Mouse (Mus musculus): Measurements from ENCODE around the gene 1700022I11Rik.
"Not testable (repeated sequence)": the region's sequence is repeated elsewhere in the genome, so short reads cannot be mapped to it uniquely, and the experiment has no call there.

The 1700022I11Rik gene

DNA sequence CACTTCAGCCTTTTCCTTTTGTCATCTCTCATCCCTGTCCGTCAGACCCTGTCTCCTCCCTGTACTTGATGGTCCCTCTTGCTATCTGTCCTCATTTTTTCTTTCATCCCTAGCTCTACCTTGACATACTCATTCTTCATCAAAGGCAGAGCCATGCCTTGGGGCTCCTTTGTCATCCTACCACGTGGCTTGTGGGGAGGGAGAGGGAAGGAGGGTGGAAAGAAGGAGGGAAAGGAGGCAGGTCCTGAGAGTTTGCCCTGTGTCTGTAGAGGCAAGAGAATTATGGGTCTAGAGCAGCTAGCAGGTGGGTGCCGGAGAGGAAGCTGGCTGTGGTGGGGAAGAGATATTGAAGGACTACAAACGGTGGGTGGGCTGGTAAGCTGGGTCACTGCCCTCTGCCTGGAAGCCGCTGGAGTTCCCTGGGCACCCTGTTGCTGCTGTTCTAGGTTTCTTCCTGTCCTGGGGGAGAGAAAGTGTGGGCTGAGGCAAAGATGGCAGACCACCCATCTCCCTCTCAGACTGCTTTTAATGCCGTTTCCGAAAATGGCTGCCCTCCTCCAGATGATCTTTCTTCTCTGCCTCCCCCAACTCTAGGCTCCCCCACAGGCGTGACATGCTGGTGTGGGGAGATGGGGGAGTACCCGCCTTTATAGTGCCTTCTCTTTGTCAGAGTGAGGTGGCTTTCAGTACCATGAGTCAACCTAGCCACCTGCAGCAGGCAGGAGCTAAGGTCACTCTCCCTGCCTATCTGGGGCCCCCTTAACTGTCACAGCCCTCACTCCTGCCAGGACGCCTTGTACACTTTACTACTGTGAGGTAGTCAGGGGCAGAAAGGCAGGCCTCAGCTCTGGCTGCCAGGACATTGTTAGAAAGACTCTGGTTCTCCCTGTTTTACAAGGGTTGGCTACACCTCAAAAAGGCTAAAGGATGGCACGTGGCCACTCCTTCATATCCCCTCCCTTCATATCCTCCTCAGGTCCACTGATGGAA lies 17.9 kb upstream of the 1700022I11Rik start:
- in situ Hi-C loops (cut with MboI, MseI): no loop called here

DNA sequence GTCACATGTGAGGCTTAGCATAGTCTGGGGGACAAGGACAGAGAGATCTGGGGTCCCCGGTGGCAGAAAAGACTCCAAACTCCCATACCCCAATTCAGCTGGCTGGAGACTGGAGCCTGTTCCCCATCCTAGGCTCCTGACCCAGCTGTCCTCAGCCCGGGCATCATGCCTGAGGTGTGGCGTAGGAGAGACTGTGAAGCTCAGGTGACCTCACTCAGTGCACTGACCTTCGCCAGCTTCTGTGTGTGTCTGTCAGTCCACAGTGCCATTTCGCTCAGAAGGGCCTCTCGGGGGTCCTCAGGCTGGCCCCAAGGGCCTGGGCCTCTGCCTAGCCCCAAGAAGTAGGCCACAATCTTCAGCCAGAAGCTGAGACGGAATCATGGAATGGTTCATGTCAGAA lies 16.8 kb upstream of the 1700022I11Rik start:
- in situ Hi-C loops (cut with MboI, MseI): no loop called here

DNA sequence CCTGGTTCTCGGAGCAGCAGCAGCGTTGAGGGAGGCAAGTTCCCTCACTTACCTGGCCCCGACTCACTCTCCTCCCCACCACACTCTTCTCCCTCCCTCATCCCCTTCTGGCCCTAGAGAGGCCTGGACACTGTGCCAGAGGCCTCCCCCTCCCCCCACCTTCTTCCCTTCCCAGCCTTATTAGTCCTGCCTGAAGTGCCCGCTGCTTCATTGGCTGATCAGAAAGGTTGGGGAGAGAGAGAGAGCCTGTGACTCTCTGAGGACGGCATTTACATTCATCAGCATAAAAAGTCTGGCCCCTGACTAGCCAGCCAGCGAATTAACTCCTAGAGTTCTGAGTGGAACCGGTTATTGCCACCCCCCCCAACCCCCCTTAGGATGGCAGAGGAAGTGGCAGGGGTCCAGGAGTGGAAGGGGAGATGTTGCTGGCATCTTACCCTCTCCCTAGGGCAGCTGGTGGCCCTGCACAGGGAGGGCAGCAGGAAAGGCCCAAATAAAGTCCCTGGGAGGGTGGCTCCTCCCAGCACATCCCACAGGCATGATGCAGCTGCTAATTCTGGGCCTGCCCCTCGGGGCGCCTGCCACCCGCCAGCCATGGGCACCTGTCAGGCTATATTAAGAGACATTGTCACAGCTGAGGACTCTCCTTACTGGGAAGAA lies 15.8 kb upstream of the 1700022I11Rik start:
- in situ Hi-C loops (cut with MboI, MseI): no loop called here

DNA sequence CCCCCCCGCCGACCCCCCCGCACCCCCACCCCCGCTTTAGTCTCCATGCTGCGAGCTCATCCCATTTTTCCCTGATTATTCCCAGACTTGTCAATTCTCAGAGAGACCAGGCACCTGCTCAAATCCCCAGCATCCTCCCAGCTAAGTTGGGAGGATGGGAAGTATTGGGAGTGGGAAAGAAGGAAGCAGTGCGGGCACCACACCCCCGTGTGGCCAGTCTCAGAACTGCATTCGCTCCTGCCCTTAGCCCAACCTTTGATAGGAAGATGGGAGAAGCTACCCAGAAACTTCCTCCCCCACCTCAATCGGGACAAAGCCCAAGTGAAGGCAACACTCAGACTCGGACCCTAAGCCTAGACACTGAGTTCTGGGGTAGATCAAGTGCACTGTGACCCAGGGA lies 15.1 kb upstream of the 1700022I11Rik start:
- in situ Hi-C loops (cut with MboI, MseI): no loop called here

DNA sequence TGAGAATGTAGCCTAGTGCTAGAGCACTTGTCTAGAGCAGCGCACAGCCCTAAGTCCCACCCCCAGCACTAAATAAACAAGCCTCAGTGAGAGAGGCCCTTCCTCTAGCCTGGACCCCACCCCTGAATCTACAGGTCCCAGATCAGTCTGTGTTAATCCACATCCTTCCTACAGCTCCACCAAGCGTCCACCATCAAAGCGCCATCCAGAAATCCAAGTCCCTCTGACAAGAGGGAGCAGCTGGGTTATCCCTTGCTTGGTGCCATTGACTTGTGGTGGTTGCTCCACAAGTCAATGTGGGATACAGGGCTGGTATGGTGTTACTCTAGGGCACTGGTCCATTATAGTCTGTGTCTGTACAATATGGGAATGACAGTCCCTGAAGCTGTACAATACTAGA lies 14.2 kb upstream of the 1700022I11Rik start:
- in situ Hi-C loops (cut with MboI, MseI): no loop called here

DNA sequence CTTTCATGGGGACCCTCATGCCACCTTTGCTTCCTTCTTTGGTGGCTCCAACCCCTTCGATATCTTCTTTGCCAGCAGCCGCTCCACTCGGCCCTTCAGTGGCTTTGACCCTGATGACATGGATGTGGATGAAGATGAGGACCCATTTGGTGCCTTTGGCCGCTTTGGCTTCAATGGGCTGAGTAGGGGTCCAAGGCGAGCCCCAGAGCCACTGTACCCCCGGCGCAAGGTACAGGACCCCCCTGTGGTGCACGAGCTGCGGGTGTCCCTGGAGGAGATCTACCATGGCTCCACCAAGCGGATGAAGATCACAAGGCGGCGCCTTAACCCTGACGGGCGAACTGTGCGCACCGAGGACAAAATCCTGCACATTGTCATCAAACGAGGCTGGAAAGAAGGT lies 12.8 kb upstream of the 1700022I11Rik start:
- in situ Hi-C loops (cut with MboI, MseI): no loop called here

DNA sequence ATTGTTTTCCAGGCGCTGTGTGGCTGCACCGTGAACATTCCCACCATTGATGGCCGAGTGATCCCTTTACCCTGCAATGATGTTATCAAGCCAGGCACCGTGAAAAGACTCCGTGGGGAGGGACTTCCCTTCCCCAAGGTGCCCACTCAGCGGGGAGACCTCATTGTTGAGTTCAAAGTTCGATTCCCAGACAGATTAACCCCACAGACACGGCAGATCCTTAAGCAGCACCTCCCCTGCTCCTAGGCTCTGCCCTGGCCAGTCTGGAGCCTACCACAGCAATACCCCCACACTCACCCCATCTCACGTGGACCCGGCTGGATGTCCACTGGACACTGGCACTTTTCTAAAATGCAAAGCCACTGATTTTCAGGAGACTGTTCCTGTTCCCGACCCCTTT lies 12.1 kb upstream of the 1700022I11Rik start:
- in situ Hi-C loops (cut with MboI, MseI): no loop called here

DNA sequence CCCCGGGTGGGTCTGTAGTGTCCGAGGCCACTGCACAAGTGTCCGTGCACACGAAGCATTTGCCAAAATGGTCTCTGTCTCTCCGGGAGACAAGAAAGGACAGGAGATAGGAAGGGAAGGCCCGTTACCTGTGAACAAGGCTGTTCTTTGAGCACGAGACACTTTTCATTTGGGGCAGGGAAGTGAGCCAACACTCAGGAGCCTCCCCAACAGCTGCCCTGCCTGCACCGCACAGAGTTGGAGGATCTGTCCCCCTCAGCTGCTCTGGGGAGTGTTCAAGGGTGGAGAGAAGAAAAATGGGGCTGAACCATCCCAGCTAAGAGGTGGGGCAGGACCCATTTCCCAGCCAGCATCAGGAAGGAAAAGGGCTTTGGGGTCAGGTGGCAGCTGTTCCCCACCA lies 11.4 kb upstream of the 1700022I11Rik start:
- in situ Hi-C loops (cut with MboI, MseI): no loop called here

DNA sequence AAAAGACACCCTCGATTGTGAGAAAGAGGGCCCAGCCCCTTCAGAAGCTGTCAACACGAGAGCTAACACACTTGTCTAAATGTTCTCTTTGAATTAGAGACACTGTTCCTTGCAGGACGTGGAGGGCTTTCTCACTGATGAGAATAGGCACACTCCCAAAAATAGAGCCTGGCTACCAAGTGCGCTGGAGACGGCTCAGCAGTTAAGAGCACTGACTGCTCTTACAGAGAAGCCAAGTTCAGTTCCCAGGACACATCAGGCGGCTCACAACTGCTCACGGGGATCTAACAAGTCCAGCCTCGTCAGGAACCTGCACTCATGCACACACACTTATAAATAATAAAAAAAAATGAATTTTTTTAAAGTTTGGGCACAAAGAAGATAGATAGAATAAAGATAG lies 10.5 kb upstream of the 1700022I11Rik start:
- in situ Hi-C loops (cut with MboI, MseI): no loop called here

DNA sequence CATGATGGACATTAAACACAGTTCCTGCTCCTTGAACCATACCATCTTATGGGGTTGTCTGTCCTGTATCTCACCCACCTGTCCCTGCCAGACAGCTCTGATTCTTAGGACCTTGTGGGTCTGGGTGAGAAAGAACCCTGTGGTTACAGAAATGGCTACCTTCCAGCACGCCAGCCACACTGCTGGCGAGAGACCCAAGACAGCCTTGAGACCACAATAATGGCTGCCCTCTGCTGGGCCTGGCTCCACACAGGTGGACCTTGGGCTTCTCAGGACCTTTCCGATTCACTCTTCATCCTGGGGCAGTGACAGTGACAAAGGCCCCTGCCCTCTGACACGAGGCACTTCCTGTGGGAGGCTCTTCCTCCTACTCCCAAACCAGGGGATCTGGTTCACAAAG lies 10.0 kb upstream of the 1700022I11Rik start:
- in situ Hi-C loops (cut with MboI, MseI): no loop called here

DNA sequence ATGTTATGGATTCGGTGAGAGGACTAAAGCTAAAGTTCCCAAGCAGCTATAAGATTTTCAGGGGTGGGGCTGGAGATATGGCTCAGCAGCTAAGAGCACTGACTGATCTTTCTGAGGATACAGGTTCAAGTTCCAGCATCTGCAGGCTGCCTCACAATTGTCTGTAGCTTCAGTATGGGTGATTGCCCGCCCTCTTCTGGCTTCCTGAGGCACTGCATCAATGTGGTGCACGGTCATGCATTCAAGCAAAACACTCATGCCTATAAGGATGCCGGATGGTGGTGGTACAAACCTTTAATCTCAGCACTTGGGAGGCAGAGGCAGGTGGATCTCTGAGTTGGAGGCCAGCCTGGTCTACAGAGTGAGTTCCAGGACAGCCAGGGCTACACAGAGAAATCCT lies 7.8 kb upstream of the 1700022I11Rik start:
- in situ Hi-C loops (cut with MboI, MseI): loop anchor here (5.0 kb wide), 1 partner anchor 84 kb away; no protein-coding TSS in a partner anchor

DNA sequence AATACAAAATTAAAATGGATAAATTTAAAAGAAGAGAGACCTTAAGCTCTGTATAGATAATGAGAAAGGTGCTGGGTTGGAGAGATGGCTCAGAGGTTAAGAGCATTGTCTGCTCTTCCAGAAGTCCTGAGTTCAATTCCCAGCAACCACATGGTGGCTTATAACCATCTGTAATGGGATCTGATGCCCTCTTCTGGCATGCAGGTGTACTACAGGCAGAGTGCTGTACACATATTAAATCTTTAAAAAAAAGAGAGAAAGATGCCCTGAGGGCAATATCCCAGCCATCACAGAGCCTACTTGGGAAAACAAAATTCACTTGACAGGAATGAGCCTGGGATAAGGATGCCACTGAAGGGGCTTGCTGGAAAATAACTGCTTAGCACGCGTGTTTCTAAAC lies 5.9 kb upstream of the 1700022I11Rik start:
- in situ Hi-C loops (cut with MboI, MseI): loop anchor here (5.0 kb wide), 1 partner anchor 86 kb away; no protein-coding TSS in a partner anchor

DNA sequence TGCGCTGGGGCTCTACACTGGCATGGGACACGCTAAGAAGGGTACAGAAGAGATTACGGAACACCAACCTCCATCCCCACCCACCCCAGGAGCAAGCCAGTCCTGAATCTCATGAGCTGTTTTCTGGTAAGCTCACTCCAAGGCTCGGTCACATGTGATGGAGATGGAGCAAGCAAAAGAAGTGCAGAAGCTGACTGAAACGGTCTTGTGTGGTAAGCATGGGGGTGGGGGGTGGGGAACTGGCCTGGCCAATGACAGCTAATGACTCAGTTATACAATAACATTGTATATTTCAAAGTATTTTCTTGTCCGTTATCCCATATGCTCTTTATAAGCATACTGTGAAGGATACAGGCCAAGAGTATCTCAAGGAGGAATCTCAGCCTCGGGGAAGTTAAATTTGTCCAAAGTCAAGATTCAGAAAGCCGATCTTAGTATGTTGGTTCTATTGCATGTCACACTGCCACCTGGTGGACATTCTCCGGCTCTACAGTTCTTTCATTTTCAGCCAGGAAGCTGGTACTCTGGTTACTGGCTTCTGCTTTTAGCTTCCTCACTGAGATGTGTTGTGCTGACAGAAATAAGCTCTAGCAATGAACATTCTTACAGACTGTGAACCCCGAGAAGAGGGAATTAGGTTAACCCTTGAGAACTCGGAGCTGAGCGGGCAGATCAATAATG lies 4.2 kb upstream of the 1700022I11Rik start:
- in situ Hi-C loops (cut with MboI, MseI): no loop called here

DNA sequence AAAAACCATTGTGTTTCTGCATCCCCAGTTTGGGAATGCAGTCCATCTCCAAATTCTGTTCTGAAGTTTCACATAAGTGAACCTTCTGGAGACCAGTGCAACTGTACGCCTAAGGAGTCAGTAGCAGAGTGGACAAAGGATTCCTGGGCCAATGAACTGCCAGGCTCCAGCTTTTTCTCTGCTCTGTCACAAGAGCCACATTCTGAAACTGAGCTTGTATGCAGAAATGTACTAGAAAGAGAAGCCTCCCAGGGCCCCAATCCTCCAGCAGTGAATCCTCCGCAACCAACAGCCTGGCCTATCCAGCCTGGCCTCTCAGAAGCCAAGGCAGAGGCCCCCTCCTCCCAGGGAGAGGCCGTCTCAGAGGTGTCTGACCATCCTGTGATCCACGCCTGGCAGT lies 3.5 kb downstream of the 1700022I11Rik start:
- in situ Hi-C loops (cut with MboI, MseI): no loop called here

DNA sequence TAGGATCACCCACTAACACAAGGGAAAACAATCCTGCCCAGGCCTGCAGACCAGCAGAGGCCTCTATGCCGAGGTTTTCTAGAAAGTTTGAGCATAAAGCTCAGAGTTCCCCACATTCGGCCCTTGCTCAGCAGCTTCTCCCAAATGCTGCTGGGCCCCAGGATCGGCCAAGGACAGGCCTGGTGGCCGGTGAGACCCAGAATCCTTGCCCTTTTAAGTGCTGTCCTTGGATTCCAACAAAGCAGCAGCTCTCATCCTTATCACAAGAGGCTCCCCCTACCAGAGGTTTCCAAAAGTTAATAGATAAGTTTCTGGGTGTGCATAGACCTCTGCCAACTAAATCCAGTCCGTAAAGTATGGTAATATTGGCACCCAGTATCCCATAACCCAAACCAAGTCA lies 4.5 kb downstream of the 1700022I11Rik start:
- in situ Hi-C loops (cut with MboI, MseI): no loop called here

DNA sequence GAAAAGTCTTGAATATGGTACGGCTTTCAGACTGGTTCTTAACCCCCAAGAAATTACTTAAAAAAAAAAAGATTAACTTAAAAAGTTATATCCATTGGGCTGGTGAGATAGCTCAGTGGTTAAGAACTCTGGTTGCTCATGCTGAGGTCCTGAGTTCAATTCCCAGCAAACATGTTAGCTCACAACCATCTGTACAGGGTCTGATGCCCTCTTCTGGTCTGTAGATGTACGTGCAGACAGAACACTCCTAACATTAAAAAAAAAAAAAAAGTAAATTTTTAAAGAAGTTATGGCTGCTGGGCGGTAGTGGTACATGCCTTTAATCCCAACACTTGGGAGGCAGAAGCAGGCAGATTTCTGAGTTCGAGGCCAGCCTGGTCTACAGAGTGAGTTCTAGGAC lies 8.7 kb downstream of the 1700022I11Rik start:
- in situ Hi-C loops (cut with MboI, MseI): no loop called here

DNA sequence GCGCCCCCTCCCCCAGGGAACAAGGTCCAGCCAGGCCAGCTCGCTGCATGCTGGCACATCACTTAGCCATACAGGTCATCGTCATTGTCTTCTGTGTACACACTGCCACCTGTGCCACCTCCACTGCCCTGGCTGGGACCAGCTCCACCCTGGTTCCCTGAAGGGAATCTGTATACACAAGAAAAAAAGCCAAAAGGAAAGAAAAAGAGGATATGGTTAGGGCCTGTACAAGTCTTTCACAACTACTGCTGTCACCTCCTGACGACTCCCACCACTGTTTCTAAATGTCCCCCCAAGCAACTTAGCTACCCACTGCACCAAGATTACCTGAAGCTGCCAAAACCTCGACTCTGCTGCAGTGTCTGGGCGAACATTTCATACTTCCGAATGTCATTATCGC lies 11.1 kb downstream of the 1700022I11Rik start:
- in situ Hi-C loops (cut with MboI, MseI): not testable (repeated sequence)

DNA sequence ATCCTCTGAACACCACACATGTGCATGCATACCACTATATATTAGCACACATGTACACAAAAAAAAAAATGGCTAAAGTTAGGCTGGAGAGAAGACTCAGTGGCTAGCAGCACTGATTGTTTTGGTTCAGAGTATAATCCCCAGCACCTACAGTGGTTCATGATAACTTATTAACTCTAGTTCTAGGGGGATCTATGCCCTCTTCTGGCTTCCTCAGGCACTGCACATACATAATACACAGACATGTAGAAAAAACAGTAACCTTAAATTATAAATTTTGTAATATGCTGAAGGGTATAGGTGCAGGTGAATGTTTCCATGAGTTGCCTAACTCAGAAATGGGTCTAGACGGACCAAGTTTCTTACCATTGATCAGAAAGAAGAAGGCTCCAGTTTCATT lies 18.9 kb downstream of the 1700022I11Rik start:
- in situ Hi-C loops (cut with MboI, MseI): no loop called here

DNA sequence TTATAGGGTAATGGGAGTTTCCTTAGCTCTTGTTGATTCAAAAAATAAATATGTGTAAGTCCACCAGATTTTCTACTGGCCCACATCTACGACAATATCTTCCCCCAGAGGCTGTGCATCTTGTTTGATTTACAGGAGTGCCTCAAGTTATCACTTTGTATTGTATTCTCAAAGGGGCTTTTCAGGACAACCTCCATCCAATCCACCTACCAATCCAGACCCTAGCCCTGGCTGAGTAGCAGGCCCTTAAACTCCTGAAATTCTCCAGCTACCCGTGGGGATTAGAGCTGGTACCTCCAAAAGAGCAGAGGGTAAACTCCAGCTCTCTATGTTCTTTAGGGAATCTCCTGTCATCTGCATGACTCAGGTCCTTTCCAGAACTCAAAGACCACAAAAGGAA lies 28.6 kb downstream of the 1700022I11Rik start:
- in situ Hi-C loops (cut with MboI, MseI): loop anchor here (10.0 kb wide), 1 partner anchor 2003 kb away; no protein-coding TSS in a partner anchor

DNA sequence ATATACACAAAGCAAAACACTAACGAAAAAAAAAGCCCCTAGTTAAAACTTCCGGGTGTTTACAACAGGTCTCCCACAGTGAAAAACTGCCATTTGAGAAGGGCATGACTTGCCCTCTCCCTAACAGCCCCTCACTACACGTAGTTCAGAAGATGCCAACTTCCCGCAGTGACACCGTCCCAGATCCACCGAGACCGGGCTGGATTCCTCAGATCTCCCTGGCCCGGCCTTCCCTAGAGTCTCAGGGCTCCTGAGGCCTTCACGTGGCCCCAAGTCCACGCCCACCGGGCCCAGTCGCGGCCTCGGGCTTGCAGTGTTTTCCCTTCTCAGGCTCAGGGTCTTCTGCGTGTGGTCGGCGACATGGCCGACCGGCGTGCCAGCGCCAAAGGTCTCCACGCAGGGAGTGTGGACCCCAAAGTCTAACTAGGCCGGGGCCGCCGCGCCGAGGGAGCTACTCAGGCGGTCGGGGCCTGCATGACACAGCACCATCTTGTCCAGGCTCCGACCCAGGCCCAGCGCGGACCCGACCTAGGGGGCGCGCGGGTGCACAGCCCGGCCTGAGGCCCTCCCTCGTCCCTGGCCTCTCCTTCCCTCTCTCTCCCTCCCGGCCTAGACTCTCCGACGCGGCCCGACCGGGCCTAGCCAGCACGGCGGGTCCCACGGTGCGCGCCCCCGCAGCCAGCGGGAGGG lies 30.2 kb downstream of the 1700022I11Rik start:
- in situ Hi-C loops (cut with MboI, MseI): loop anchor here (10.0 kb wide), 2 partner anchors 1165 to 2005 kb away; no protein-coding TSS in a partner anchor
